Mouse (Mus musculus) heart, postnatal 0 days (tissue): ENCODE measurements around the gene Gypa.

ENCODE experiments used
- CTCF ChIP-seq: IDR thresholded peaks from 2 replicates; pipeline ENCODE4 v1.5.1; 2016; ENCODE audit warnings: antibody characterized with exemption, control low read depth, low read depth
- EP300 ChIP-seq: IDR thresholded peaks from 2 replicates; pipeline ENCODE4 v1.6.1; 2016; ENCODE audit warnings: antibody characterized with exemption, low read depth

GRCm38 (mm10) chr8:80497323-80497722, 3.7 kb downstream of the Gypa start:
- TF ChIP-seq CTCF (no peak), EP300 (no peak)
